Mouse (Mus musculus): ENCODE results near the gene Lbp. TPM values are rescaled to one million over a fixed set of nuclear protein-coding genes. Genes with fewer than 3 reads are reported as not detected.

The Lbp gene
- polyA plus RNA-seq, 1 experiment, result not detected

GRCm38 (mm10) chr2:158373516-158373915 lies 67.2 kb downstream of the Lbp start:
- H3K36me3 ChIP-seq (ENCODE audit: control insufficient read depth, insufficient read depth), result no peaks in the 10 kb centered on the region
- H3K27me3 ChIP-seq (ENCODE audit: control insufficient read depth, insufficient read depth, insufficient read length), result peaks cover 50% of the 10 kb centered on the region
- H3K79me3 ChIP-seq (ENCODE audit: low read depth), result no peaks in the 10 kb centered on the region
- TF ChIP-seq FOSL1 (IDR thresholded peaks at IDR 0.05; ENCODE audit: insufficient read depth, low read length, poor library complexity, severe bottlenecking) (no peak), CTCF (IDR thresholded peaks at IDR 0.05; ENCODE audit: control insufficient read depth, insufficient read depth, insufficient read length) (no peak), MYOG (IDR thresholded peaks at IDR 0.05; ENCODE audit: control insufficient read depth, extremely low read depth, insufficient read length) (no peak), CEBPB (IDR thresholded peaks at IDR 0.05; ENCODE audit: low read depth) (no peak), MYOD1 (IDR thresholded peaks at IDR 0.05; ENCODE audit: control insufficient read depth, insufficient read length, low read depth) (no peak), MAX (IDR thresholded peaks at IDR 0.05) (no peak), USF1 (IDR thresholded peaks at IDR 0.05; ENCODE audit: low read depth) (no peak)
- no peak overlapping the region for H3ac ChIP-seq (ENCODE audit: control insufficient read depth, insufficient read length, low read depth)
- H3K4me3 ChIP-seq (ENCODE audit: insufficient read depth, poor library complexity, severe bottlenecking), result no peak overlapping the region
- no peaks in the 10 kb centered on the region for H3K79me2 ChIP-seq (ENCODE audit: control insufficient read depth, insufficient read depth)

DNA sequence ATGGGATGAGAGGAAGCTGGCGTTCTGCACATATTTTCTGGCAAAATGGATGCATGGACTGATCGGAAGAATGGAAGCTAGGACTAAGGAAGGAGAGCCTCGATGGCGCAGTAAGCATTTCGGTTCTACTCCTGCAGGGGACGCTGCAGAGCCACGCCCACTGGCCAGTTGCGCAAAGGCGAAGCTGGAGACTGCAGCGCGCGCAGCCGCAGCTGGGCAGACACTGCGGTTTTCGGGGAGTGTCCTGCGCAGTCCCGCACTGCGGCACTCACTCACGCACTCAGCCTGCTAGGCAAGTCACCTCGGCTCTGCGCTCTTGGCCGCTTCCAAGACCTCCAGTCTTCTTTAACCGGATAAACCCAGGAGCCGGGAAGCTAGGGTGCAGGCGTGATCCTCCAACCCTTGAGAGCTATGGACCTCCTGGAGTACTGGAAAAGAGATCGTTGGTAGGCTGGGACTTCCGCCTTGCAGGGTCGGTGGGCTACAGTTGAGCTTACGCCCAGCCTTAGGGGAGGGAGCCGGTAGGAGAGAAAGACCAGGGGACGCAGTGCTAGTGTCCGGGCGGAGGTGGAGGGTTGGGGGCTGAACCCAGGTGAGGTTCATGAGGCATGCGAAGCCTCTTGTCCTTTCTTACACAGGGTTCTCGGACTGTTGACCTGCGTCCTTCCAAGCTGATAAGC lies 69.3 kb downstream of the Lbp start, which contains the start of gene Snhg11:
Gene Snhg11, plus strand, starts transcription at position 196 of the 680 bp plus-strand sequence.
- H3ac ChIP-seq (ENCODE audit: control insufficient read depth, insufficient read length, low read depth), result no peak within 1 kb of the TSS
- peaks cover 50% of the 10 kb centered on the region for H3K27me3 ChIP-seq (ENCODE audit: control insufficient read depth, insufficient read depth, insufficient read length)
- no peaks in the 10 kb centered on the region for H3K79me3 ChIP-seq (ENCODE audit: low read depth)
- no peaks in the 10 kb centered on the region for H3K79me2 ChIP-seq (ENCODE audit: control insufficient read depth, insufficient read depth)
- no peak for TF ChIP-seq MAX (IDR thresholded peaks at IDR 0.05)
- no peaks in the 10 kb centered on the region for H3K36me3 ChIP-seq (ENCODE audit: control insufficient read depth, insufficient read depth)
- H3K4me3 ChIP-seq (ENCODE audit: insufficient read depth, poor library complexity, severe bottlenecking), result no peak within 1 kb of the TSS

DNA sequence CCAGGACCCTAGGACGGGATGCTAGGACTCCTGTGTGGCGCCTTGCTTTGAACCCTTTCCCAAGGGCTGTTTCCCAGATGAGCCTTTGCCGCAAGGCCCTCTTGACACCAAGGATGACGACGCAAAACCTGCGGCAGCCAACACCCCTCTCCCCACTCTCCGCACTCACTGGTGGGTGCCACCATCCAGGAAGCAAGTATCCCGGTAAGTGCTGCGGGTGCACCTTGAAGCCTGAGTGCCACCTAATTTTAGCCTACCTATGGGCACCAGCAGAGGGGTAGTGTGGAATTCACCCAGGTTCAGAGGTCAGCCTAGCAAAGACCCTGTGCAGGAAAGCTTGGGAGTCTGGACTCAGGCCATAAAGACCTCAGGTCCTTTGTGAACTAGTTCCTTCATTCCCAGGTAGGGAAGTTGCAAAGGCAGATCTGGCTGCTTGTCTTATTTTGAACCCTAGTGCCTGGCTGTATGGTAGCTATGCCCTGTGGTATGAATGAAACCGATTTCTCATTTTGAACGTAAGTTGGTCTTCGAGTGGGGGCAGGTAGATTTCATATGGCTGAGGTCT lies 69.9 kb downstream of the Lbp start:
- Histone ChIP-seq H3ac (ENCODE audit: control insufficient read depth, insufficient read length, low read depth) (no peak overlapping the region), H3K79me2 (ENCODE audit: control insufficient read depth, insufficient read depth) (no peaks in the 10 kb centered on the region), H3K79me3 (ENCODE audit: low read depth) (no peaks in the 10 kb centered on the region), H3K36me3 (ENCODE audit: control insufficient read depth, insufficient read depth) (no peaks in the 10 kb centered on the region), H3K27me3 (ENCODE audit: control insufficient read depth, insufficient read depth, insufficient read length) (peaks cover 50% of the 10 kb centered on the region), H3K4me3 (ENCODE audit: insufficient read depth, poor library complexity, severe bottlenecking) (no peak overlapping the region)
- TF ChIP-seq CTCF (IDR thresholded peaks at IDR 0.05; ENCODE audit: control insufficient read depth, insufficient read depth, insufficient read length) (no peak), FOSL1 (IDR thresholded peaks at IDR 0.05; ENCODE audit: insufficient read depth, low read length, poor library complexity, severe bottlenecking) (no peak), MAX (IDR thresholded peaks at IDR 0.05) (no peak), MYOD1 (IDR thresholded peaks at IDR 0.05; ENCODE audit: control insufficient read depth, insufficient read length, low read depth) (no peak), CEBPB (IDR thresholded peaks at IDR 0.05; ENCODE audit: low read depth) (no peak), USF1 (IDR thresholded peaks at IDR 0.05; ENCODE audit: low read depth) (no peak), MYOG (IDR thresholded peaks at IDR 0.05; ENCODE audit: control insufficient read depth, extremely low read depth, insufficient read length) (no peak)

DNA sequence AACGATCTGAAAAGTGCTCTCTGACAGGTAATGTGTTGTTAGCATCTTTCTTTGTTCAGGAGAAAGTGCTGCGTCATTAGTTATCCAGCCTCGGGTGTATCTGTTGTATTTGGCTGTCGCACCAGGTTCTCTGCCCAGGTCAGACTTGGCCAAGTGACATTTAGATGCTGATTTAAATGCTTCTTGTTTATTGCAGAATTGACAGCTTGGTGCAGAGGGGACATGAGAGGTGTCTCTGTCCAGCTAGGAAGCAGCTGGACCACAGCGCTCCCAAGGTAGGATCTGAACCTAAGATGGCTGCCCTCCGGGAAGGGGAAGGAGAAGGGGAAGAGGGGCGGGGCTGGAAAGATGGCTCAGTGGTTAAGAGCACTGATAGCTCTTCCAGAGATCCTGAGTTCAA lies 70.5 kb downstream of the Lbp start:
- no peak overlapping the region for H3ac ChIP-seq (ENCODE audit: control insufficient read depth, insufficient read length, low read depth)
- no peaks in the 10 kb centered on the region for H3K36me3 ChIP-seq (ENCODE audit: control insufficient read depth, insufficient read depth)
- no peak for TF ChIP-seq USF1 (IDR thresholded peaks at IDR 0.05; ENCODE audit: low read depth)
- no peak for TF ChIP-seq MYOD1 (IDR thresholded peaks at IDR 0.05; ENCODE audit: control insufficient read depth, insufficient read length, low read depth)
- TF ChIP-seq FOSL1 (IDR thresholded peaks at IDR 0.05; ENCODE audit: insufficient read depth, low read length, poor library complexity, severe bottlenecking), result no peak
- TF ChIP-seq CEBPB (IDR thresholded peaks at IDR 0.05; ENCODE audit: low read depth), result no peak
- TF ChIP-seq MAX (IDR thresholded peaks at IDR 0.05), result no peak
- TF ChIP-seq CTCF (IDR thresholded peaks at IDR 0.05; ENCODE audit: control insufficient read depth, insufficient read depth, insufficient read length), result no peak
- no peak for TF ChIP-seq MYOG (IDR thresholded peaks at IDR 0.05; ENCODE audit: control insufficient read depth, extremely low read depth, insufficient read length)
- H3K27me3 ChIP-seq (ENCODE audit: control insufficient read depth, insufficient read depth, insufficient read length), result peaks cover 50% of the 10 kb centered on the region
- no peaks in the 10 kb centered on the region for H3K79me2 ChIP-seq (ENCODE audit: control insufficient read depth, insufficient read depth)
- H3K4me3 ChIP-seq (ENCODE audit: insufficient read depth, poor library complexity, severe bottlenecking), result no peak overlapping the region
- no peaks in the 10 kb centered on the region for H3K79me3 ChIP-seq (ENCODE audit: low read depth)

DNA sequence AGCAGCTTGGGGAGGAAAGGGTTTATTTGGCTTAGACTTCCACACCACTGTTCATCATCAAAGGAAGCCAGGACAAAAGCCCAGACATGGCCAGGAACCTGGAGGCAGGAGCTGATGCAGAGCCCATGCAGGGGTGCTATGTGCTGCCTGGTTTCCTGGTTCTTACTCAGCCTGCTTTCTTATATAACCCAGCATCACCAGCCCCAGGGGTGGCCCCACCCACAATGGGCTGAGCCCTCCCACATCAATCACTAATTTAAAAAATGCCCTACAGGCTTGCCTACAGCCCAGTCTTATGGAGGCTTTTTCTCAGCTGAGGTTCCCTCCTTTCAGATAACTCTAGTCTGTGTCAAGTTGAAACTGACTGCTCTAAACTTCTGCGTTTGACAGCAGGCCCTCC lies 71.5 kb downstream of the Lbp start:
- H3K4me3 ChIP-seq (ENCODE audit: insufficient read depth, poor library complexity, severe bottlenecking), result no peak overlapping the region
- H3K27me3 ChIP-seq (ENCODE audit: control insufficient read depth, insufficient read depth, insufficient read length), result peaks cover 49% of the 10 kb centered on the region
- no peaks in the 10 kb centered on the region for H3K36me3 ChIP-seq (ENCODE audit: control insufficient read depth, insufficient read depth)
- no peaks in the 10 kb centered on the region for H3K79me3 ChIP-seq (ENCODE audit: low read depth)
- TF ChIP-seq MYOG (IDR thresholded peaks at IDR 0.05; ENCODE audit: control insufficient read depth, extremely low read depth, insufficient read length), result no peak
- TF ChIP-seq MYOD1 (IDR thresholded peaks at IDR 0.05; ENCODE audit: control insufficient read depth, insufficient read length, low read depth), result no peak
- no peak for TF ChIP-seq CTCF (IDR thresholded peaks at IDR 0.05; ENCODE audit: control insufficient read depth, insufficient read depth, insufficient read length)
- TF ChIP-seq USF1 (IDR thresholded peaks at IDR 0.05; ENCODE audit: low read depth), result no peak
- TF ChIP-seq CEBPB (IDR thresholded peaks at IDR 0.05; ENCODE audit: low read depth), result no peak
- TF ChIP-seq FOSL1 (IDR thresholded peaks at IDR 0.05; ENCODE audit: insufficient read depth, low read length, poor library complexity, severe bottlenecking), result no peak
- TF ChIP-seq MAX (IDR thresholded peaks at IDR 0.05), result no peak
- H3ac ChIP-seq (ENCODE audit: control insufficient read depth, insufficient read length, low read depth), result no peak overlapping the region
- no peaks in the 10 kb centered on the region for H3K79me2 ChIP-seq (ENCODE audit: control insufficient read depth, insufficient read depth)
